Mouse (Mus musculus) neural tube, embryonic 10.5 days (tissue): ENCODE data around the gene Ccr8.

Source experiments
- DNase-seq: peaks from one replicate; pipeline ENCODE4 v3.0.0-alpha.2; 2017; ENCODE audit warnings: low spot score; ENCODE audit errors: extremely low spot score

Ccr8 gene

DNA sequence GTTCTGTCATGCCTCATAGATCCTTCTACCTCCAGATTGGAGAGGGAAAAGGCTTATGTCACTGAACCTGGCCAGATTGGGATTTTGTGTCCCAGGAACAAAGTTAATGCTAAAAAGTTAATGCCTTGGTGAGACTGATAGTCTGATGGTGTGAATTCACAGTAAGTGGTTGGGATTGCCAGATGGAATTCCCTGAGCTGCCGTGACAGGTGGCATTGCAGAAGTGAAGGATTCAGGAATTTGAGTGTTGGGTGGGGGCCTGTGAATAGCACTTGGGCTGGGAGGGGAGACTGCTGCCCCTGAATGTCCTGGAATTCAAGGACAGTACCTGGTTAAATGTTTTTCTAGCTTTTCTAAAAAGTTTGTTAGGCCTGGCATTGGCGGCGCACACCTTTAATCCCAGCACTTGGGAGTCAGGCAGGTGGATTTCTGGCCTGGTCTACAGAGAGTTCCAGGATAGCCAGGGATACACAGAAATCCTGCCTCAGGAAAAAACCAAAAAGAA lies 39.9 kb downstream of the Ccr8 start:
- no peak for DNase-seq

DNA sequence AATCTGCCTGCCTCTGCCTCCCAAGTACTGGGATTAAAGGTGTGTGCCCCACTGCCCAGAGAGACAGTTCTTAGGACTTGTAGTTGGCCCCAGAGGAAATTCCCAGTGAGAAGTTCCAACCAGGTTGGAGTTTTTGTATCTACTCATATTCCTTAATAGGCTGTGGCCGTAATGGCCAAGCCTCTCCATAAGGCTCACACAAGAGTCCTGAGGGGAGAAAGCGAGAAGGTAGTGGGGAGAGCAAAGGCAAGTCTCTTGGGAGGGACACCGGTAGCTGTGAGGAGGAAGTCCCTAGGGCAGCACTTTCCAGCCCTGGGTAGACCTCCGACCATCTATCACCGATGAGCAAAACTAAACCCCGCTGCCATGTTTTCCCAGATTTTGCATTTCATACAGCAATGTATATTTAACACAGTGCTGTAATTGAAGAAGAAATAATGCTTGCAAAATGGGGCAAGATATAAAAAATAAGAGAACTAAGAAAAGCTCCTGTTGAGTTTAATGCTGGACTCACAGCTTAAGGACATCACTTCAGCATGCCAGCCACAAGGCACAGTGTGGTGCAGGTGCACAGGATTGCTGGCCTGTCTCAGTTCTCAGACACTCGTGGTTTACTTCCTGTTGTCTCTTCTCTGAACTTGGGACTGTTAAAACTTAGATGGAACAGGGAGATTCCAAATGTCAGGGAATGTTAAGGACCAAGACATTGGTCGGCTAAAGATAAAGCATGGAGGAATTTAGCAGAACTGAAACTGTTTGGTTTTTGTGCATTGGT lies 41.3 kb downstream of the Ccr8 start:
- peak; percentile 30 for DNase-seq

DNA sequence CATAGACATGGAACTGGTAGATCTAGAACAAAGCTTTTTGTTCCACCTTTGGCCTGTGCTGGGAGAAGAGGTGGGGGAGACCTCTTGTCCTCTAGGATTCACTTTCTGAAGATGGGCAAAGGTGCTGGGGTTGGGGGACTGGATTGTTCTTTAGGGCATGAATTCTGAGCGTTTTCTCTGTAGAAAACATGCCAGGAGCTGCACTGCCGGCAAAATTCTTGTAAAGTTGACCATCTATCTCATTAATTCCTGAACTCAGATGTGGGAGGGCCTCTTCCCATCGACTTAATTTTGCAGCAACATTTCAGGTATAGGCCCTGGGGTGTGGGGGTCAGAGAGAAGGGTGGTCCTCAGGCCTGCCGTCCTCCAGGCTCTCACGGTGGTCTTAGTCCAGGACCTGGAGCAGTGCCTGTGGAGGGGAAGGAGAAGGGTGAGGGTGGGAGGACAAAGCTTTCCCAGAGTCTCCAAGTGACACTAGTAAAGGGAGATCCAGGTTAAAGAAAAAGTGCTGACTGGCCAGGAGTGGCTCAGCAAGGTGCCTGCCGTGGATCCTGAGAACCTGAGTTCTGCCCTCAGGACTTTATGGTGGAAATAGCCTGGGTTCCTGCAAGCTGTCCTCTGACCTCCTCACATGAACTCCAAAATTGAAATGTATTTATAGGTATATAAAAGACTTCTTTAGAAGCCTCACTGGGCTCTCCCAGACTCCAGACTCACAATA lies 42.0 kb downstream of the Ccr8 start:
- no peak for DNase-seq

DNA sequence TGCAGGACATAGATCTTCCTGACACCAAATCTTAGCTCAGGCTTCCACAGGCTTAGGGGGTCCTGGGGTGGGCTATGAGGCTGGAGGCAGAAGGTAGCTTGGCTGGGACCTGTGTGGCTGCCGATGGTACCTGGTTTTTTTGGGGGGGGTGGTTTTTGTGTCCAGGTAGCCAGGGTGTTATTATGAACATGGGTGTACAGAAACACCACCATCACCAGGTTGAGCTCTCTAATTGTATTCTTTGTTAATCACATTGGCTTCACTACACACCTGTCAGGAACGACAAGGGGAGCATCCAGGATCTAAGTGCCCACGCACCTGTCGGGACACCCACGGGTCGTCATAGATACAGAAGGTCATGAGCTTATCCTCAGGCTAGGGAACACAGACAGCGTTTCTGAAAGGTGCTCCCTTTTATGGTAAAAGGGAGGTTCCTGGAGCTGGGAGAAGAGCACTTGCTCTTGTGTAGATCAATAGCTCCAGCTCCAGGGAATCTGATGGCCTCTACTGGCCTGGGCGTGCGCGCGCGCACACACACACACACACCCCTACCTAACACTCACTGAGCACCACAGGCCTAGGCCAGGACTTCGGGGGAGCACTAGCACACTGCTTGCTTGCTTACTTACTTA lies 42.7 kb downstream of the Ccr8 start:
- no peak for DNase-seq

DNA sequence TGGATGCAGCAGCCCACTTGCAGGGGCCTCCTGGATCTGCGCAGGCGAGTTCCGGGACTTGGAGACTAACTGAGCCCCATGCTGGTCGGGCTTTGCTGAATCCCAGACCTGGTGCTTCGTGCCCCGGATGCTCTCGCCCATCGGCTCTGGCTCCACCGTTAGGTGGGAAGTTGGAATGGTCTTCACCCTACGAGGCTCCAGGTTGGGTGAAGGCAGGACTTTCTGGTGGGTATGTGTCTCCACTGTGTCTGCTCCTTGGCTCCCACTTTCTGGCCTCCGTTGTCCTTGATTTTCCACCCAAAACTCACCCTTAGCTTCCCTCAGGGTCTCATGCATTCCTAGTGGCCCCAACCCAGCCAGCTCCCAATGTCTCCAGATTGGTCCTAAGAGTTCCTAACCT lies 43.5 kb downstream of the Ccr8 start:
- no peak for DNase-seq

DNA sequence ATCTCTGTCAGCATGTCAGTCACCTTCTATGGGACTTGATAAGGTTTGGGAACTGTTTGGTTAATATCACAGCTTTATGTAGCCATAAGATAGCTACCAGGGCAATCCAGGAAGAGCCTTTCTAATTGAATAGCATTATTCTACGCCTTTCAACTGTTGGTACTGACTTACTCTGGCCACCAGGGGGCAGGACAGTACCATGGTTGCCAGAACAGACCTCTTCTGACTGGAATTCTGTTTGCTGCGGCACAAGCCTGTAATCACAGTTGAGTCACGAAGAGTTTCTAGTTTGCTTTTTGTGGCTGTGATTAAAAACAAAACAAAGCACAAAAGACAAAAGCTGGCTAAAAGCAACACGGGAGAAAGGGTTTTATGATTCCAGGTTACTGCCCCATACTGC lies 48.7 kb downstream of the Ccr8 start:
- peak; percentile 73 for DNase-seq

DNA sequence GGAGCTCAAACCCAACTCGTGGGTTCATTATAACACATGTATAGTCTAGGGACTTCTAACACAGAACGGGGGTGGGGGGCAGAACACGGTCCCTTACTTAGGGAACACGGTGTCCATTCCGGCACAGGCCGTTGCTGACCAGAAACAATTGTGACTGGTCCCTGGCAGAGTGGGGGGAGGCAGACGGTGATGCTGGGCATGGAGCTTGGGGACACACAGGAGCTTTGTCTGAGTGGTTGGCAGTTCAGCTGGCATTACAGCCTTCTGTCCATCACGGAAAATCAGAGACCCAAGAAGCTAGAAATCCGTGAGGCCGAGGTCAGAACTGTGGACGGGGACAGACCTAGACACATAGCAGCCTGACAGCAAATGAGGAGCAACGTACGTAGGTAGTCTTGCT lies 52.6 kb downstream of the Ccr8 start:
- no peak for DNase-seq
